Mouse (Mus musculus) adrenal gland, postnatal 25 days (tissue): ENCODE measurements at regions not wholly inside any gene's neighbourhood (a gene's known extent, or its start where the extent isn't known, plus 50 kb on each side); places are given as distances from the start of the nearest gene placed in this dataset.

Experiments
- DNase-seq: peaks from one replicate; pipeline ENCODE4 v3.0.0; 2021; ENCODE audit warnings: mixed read lengths

GRCm38 (mm10) chr1:166811341-166812071, 129.9 kb upstream of the Fmo9 start:
- DNase-seq, result no peak

- DNase-seq, result no peak
Observed at GRCm38 (mm10) chr1:166812072-166812461, 130.4 kb upstream of the Fmo9 start.

GRCm38 (mm10) chr1:166812920-166813439, 131.3 kb upstream of the Fmo9 start:
- no peak for DNase-seq

GRCm38 (mm10) chr1:166817927-166818326, 136.3 kb upstream of the Fmo9 start:
- DNase-seq, result no peak

- DNase-seq, result no peak
Observed at GRCm38 (mm10) chr1:166818682-166819081, 137.0 kb upstream of the Fmo9 start.

GRCm38 (mm10) chr1:166819420-166819819, 137.8 kb upstream of the Fmo9 start:
- DNase-seq, result no peak

- DNase-seq, result no peak
Observed at GRCm38 (mm10) chr1:166820050-166820449, 138.4 kb upstream of the Fmo9 start.

GRCm38 (mm10) chr1:166821146-166821545, 139.5 kb upstream of the Fmo9 start:
- DNase-seq, result no peak

- no peak for DNase-seq
Observed at GRCm38 (mm10) chr1:166837299-166837698, 155.7 kb upstream of the Fmo9 start.

- DNase-seq, result no peak
Observed at GRCm38 (mm10) chr1:166839833-166840232, 158.2 kb upstream of the Fmo9 start.

GRCm38 (mm10) chr1:166843397-166843877, 157.8 kb upstream of the Fam78b start:
- DNase-seq, result no peak

GRCm38 (mm10) chr1:166846566-166846965, 154.7 kb upstream of the Fam78b start:
- no peak for DNase-seq

- DNase-seq, result no peak
Observed at GRCm38 (mm10) chr1:166847233-166847632, 154.0 kb upstream of the Fam78b start.

- peak; percentile 41 for DNase-seq
Observed at GRCm38 (mm10) chr1:166848015-166848535, 153.1 kb upstream of the Fam78b start.

GRCm38 (mm10) chr1:166855988-166856387, 145.2 kb upstream of the Fam78b start:
- no peak for DNase-seq

GRCm38 (mm10) chr1:166866256-166866655, 135.0 kb upstream of the Fam78b start:
- DNase-seq, result no peak

- no peak for DNase-seq
Observed at GRCm38 (mm10) chr1:166871258-166871657, 130.0 kb upstream of the Fam78b start.

- DNase-seq, result no peak
Observed at GRCm38 (mm10) chr1:166876452-166876851, 124.8 kb upstream of the Fam78b start.

- no peak for DNase-seq
Observed at GRCm38 (mm10) chr1:166883215-166883614, 118.0 kb upstream of the Fam78b start.

- no peak for DNase-seq
Observed at GRCm38 (mm10) chr1:166895945-166896344, 105.3 kb upstream of the Fam78b start.

GRCm38 (mm10) chr1:166898741-166899140, 102.5 kb upstream of the Fam78b start:
- no peak for DNase-seq

- no peak for DNase-seq
Observed at GRCm38 (mm10) chr1:166899238-166899637, 102.0 kb upstream of the Fam78b start.

GRCm38 (mm10) chr1:166900028-166900427, 101.2 kb upstream of the Fam78b start:
- DNase-seq, result no peak
